Mouse (Mus musculus) lung, postnatal 0 days (tissue): ENCODE measurements around the gene Braf.

ENCODE experiments used
- CTCF ChIP-seq: IDR thresholded peaks from 2 replicates; pipeline ENCODE4 v1.5.1; 2016; ENCODE audit warnings: antibody characterized with exemption, mild to moderate bottlenecking
- EP300 ChIP-seq: IDR thresholded peaks from 2 replicates; pipeline ENCODE4 v1.6.1; 2016; ENCODE audit warnings: antibody characterized with exemption, mild to moderate bottlenecking, control low read depth

DNA sequence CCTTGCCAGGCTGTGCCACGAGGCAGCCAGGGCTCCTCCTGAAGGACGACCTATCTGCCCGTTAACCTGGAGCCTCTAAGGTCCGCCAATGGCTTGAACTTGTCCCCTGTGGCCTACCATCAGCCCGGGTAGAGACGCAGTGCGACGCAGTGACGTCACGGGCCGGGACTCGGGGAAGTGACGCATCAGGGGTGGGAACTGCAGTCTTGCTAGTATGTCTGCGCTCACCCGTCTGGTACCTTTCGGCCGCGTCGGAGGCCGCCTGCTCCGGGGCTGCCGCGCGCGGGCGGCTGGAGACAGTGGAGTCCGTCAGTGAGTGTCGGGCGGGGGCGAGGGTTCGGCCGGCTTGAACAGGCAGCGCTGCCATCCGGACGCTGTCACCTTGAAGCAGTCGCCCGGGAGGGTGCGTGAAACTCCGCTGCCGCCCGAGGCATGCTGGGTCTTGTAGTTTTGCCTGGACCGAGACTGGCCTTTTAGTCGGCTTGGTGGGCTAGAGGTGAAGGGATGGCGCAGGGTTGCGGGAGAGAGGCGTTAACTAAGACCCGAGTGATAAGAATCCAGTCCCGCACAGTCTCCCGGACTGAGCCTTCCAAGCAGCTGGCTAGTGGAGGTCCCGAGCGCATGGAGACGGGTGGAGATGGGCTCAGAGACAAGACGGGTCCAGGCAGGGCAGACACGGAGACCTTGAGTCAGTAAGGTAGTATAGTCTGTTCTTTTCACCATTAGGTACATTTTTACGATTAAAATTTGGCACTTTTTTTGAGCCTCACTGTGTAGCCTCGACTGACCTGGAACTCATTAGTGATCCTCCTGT lies 132.7 kb downstream of the Braf start, which contains the start of gene Ndufb2:
- TF ChIP-seq CTCF (no peak), EP300 (no peak)
